Mouse (Mus musculus) lung, postnatal 10 days (tissue): ENCODE data around the gene Tbx15.
"Not testable (repeated sequence)": the region's sequence is repeated elsewhere in the genome, so short reads cannot be mapped to it uniquely, and the experiment has no call there.

Experiments
- DNase-seq: peaks from one replicate; pipeline ENCODE4 v3.0.0; 2021

Tbx15 gene

GRCm38 (mm10) chr3:99279718-99280117 is 39.5 kb downstream of the Tbx15 start:
- DNase-seq, result no peak

- no peak for DNase-seq
Observed at GRCm38 (mm10) chr3:99281453-99281852, 41.3 kb downstream of the Tbx15 start.

- no peak for DNase-seq
Observed at GRCm38 (mm10) chr3:99288302-99288701, 48.1 kb downstream of the Tbx15 start.

DNA sequence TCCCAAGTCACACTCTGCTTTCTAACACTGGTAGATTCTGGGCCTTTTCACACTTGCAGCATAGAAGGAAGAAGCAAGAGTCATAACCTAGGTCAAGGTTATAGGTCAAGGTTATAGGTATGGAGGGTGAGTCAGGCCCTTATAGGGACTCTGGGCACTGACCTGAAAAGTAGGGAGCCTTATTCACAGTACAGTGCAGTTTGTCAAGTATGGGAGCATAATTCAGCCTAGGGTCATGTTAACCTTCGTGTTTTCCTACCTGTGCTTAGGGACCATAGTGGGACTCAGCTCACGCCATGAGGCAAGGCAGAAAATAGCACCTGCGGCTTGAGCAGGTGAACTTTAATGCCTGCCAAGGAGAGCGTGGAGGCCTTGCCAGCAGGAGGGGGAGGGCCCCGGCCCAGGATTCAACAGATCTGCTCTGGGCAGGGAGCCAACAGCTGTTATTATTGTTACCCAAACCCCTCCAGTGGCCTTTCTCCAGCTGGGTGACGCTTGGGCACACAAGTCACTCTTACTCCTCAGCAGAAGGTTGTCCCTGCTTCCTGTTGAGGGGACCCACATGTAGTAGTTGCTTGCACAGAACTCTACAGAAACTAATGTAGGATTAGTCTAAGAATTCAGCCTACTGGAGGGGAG is 50.0 kb downstream of the Tbx15 start:
- peak; percentile 7 for DNase-seq

- DNase-seq, result no peak
Observed at GRCm38 (mm10) chr3:99290878-99291277, 50.7 kb downstream of the Tbx15 start.

- DNase-seq, result no peak
Observed at GRCm38 (mm10) chr3:99291386-99291785, 51.2 kb downstream of the Tbx15 start.

DNA sequence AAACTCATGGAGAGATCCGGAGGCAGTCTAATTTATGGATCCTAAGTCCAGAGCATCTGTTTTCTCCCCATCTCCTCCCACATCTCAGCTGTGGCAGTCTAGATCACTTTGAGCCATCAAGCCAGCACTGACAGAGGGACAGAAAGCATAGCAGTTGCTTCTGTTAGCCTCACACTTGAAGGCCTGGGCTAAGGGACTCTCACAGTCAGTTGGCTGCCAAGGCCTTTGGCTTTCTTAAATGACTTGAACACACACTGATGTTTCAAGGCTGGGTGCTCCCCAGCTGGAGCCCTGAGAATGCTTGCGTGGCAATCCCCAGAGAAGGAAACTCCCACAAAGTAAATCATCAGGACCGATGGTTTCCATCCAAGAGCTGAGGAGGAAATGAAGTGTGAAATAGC is 52.4 kb downstream of the Tbx15 start:
- DNase-seq, result no peak

DNA sequence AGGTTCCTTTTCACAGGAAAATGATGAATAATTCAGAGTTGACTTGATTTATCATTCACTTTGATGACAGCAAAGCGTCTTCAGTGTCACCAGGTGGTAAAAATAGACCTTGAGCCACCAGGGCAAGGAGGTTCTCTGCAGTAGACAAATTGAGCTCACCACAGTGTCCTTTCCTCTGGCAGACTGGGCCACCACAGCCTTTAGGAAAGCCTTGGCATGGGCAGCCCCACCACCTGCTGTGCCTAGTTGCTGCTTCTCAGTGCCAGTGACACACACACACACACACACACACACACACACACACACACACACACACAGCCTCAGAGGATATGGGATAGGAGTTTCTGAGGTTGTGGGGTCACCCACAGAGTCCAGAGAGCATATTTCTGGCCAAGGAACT is 54.0 kb downstream of the Tbx15 start:
- DNase-seq, result not testable (repeated sequence)

DNA sequence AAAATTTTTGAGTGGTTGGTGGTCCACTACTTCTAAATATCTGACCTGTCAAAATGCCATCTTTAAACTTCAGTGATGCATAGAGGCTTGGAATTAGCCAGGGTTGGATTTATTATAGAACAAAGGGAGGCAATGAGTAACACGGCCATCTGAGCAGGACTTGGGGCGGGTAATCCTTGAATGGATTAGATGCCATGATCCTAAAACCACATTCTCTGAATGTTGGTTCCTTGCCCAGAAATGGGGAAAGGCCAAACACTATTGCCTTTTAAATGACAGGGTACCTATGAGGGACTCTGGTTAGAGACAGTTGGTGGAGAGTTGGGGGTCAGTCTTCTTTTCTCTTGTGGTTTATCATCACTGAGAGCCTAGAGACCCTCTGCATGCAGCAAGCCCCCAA is 55.1 kb downstream of the Tbx15 start:
- DNase-seq, result no peak

DNA sequence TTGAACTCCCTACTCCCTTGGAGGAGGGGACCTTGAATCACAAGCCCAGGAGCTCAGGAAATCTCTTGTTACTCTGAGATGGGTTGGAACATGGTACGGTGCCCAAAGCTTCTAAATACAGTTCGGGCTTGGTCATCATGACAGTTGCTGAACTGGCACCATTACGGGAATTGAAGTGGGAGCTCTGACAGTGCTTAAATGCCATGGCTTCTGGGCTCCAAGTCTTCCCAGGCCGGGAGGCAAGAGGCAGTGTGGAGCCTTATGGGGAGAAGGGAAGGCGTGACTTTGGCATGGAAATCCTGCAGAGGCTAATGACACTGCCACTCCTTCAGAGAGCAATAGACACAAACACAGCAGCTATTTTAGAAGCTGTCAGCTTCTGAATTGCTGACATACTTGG is 56.0 kb downstream of the Tbx15 start:
- DNase-seq, result no peak

GRCm38 (mm10) chr3:99300846-99301245 is 60.7 kb downstream of the Tbx15 start:
- no peak for DNase-seq

DNA sequence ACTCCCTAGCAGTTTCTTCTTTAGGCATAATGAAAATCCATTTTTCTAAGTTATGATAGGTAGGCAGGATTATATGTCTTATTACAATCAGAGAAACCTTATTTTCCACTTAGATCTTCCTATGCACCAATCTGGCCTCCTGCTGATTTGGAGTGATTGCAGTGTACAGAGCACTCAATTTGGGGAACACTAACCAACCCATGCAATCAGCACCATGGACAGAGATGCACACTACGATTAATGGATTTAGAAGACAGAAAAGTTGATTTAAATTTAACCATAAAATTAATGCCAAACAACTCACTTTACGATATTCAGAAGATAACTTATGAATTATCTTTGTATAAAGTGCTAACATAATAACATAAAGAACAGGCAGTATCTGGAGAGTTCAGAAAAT is 70.7 kb downstream of the Tbx15 start:
- peak; percentile 9 for DNase-seq

DNA sequence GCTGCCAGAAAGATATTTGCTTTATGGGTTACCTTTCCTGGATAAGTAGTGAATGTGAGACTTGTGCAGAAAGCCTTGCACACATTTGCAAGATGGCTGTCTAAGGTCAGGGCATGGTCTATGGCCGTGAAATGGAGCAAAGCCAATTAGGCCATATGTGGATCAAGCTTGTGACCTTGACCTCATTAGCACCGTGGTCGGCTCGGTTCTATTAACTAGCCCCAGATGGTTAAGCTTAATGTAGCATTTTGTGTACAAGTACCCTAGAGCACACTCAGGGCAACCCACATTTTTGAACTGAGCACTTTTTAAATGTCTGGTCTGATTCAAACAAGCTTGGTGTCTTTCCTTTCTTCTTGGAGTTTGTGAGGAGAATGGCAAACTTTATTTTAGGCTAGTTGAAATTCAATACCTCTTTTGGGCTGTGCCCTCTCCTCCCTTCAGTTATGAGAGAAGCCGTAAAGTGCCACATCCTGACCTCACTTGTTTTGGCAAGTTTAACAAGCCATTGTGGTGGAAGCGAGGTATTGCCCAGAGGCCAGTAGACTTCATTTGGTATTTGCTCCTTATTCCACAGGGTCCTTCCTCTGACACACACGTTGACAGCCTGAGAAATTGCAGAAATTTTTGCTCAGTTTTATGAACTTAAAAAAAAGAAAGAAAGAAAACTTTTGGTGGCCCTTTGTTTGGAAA is 71.9 kb downstream of the Tbx15 start:
- no peak for DNase-seq

DNA sequence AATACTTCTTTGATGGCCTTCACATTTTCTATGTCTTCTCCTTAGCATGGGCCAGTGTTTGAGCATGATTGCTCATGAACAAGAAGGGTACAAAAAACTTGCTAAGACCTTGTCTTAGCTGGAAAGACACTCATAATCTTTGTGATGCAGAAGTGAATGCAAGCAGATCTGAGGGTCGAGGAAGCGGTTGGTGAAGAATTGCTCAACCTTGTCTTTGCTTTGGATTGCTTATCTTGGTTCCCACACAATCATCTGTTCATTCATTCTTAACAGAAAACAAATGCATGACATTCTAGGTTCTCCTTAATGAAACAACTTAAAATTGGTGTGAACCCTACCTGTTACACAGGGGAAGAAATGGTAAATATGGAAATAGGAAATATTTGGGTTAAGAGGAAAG is 82.2 kb downstream of the Tbx15 start:
- DNase-seq, result no peak

DNA sequence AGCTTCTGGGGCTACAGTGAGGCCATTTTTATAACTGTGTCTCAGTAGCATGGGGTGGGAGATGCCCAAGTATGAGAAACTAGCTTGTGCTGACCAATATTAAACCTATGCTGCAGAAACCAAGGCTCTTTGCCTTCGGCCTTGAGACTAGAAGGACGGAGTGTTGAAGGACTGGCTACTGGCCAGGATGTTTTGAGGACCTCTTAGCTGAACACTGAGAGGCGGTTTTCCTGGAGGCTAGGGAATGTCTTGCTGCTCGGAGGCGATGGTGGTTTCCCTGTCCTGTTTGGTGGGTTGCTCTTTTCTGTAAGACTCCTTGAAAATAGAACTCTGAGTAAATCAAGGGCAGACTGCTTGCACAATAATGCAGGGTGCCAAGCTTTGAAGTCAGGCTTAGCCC is 89.1 kb downstream of the Tbx15 start:
- DNase-seq, result no peak

GRCm38 (mm10) chr3:99331086-99331485 is 90.9 kb downstream of the Tbx15 start:
- DNase-seq, result no peak

DNA sequence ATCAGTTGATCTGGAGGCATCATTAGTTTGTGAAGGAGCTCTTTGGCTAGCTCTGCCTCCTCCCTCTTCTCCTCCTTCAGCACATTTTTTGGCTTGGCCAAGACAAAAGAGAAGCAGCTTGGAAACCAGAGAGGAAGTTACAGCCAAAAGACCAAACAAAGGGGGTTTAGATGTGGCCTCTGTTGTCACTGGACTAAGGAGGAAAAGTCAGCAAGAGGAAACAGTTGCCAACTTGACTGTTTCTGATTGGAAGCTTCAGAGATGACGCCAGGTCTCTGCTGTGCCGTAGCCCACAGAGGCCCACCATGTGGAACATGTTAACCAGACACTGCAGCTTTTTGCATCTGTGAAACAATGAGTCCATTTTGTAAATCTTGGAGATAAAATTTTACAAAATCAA is 96.7 kb downstream of the Tbx15 start:
- no peak for DNase-seq

DNA sequence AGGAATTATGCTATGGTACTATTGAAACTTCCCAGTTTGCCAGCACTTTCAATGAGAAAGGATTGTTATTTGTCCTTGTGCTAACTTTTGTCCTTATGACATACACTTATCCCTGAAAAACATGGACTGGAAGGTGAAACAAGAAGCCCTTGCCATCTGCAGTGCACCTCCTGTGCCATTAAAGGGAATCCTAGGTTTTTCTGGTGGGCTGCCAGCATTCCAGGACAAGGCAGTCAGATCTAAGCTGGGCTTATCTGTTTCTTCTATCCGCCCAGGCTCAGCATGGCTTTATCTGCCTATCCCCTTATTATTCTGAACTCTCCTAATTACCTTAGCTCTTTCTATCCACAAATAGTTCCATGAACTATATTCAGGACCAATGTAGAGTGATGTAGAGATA is 98.6 kb downstream of the Tbx15 start:
- DNase-seq, result no peak

DNA sequence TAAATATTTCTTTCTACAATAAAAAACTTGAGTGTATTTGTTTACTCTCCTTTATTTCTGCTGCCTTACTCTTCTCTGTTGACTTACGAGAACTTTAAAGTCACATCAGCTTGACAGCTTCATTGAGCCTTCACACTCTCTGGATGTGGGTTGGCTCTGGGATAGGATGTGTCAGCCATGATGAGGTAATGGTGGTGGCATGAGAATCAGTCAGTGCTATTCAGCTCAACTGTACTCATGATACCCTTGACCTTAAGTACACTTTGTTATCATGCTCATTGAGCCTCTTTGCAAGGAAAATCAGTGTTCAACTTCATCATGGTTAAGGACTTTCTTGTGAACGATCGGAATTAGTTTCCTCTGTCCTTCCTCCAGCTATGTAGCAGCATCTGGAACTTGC is 99.8 kb downstream of the Tbx15 start:
- no peak for DNase-seq

DNA sequence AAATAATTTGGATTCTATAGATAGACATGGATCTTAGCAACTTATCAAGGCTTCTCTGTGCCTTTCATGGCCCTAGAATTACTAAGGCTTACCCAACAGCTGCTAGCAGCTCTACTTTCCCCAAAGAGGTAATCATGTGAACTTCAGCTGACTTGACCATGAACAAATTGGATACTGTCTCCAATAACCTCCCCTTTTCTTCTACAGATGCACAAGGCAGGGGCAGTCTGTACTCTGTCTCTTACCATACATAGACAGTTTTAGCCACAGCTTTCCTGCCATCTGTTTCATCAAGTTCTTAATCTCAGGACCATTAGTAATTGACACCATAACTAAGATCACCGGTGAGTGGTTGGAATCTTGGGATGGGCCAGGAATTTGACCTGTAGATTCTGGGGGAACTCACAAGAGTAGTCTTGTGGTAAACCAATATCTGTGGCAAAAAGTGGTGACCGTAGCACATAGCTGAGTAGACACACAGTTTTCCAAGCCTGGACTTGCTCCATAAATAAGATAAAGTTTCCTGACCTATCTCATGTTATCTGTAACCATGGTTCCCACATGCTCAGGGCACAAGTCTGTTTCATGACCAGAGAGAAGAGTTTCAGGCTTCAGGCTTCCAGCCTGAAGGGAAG is 139.6 kb downstream of the Tbx15 start:
- no peak for DNase-seq

DNA sequence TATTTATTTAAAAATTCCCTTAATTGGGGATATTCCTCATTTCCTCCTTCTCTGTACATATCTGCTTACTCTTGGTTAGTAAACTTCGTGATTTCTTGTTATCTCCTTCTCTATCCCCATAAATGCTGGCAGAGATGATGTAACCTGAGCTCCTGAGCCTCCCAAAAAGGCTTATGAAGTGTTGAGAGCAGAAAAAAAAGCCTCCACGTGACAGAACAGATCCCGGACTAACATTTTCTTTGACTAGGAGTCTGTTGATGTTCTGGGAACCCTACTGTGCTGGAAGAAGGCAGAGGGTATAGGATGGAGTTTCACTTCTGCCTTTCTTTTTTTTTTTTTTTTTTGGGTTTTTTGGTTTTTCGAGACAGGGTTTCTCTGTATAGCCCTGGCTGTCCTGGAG is 146.9 kb downstream of the Tbx15 start:
- DNase-seq, result no peak
